Mouse (Mus musculus): Measurements from ENCODE around the gene Ezh1. TPM values are rescaled to one million over a fixed set of nuclear protein-coding genes. Genes with fewer than 3 reads are reported as not detected.

Gene Ezh1
- polyA plus RNA-seq, 1 experiment from 2014 or later, result 14.8 TPM

GRCm38 (mm10) chr11:101167211-101167962 lies 58.9 kb downstream of the Ezh1 start:
- H3K27me3 ChIP-seq (replicated peaks; ENCODE audit: control insufficient read depth, insufficient read depth, low read length), result peaks cover 78% of the 10 kb centered on the region

GRCm38 (mm10) chr11:101166357-101166756 lies 59.9 kb downstream of the Ezh1 start:
- Histone ChIP-seq H3K9me3 (ENCODE audit: control insufficient read depth, low read length) (no peaks in the 10 kb centered on the region), H3K36me3 (ENCODE audit: control insufficient read depth, insufficient read depth, low read length) (peaks cover 63% of the 10 kb centered on the region), H3K4me2 (ENCODE audit: low read depth, low read length) (no peak overlapping the region), H3K9ac (ENCODE audit: low read depth, low read length) (no peak overlapping the region), H3K4me3 (ENCODE audit: low read depth, low read length) (no peak overlapping the region), H3K4me1 (ENCODE audit: control insufficient read depth, insufficient read depth, low read length) (peaks cover 18% of the 10 kb centered on the region), H3K27me3 (replicated peaks; ENCODE audit: control insufficient read depth, insufficient read depth, low read length) (peaks cover 78% of the 10 kb centered on the region), H3K27ac (replicated peaks; ENCODE audit: low read depth, low read length) (no peak overlapping the region)
- WGBS, result 53% methylated on average over 14 of the region's 14 CpGs
- ATAC-seq (ENCODE audit: low read depth) (no peak), DNase-seq (ENCODE audit: low spot score) (no peak)

More at GRCm38 (mm10) chr11:101167211-101167962, 58.9 kb downstream of the Ezh1 start:
- no peak overlapping the region for H3K4me3 ChIP-seq (ENCODE audit: low read depth, low read length)
- no peak for DNase-seq (ENCODE audit: low spot score)
- peaks cover 21% of the 10 kb centered on the region for H3K4me1 ChIP-seq (ENCODE audit: control insufficient read depth, insufficient read depth, low read length)
- H3K9ac ChIP-seq (ENCODE audit: low read depth, low read length), result no peak overlapping the region
- H3K36me3 ChIP-seq (ENCODE audit: control insufficient read depth, insufficient read depth, low read length), result peaks cover 55% of the 10 kb centered on the region
- H3K27ac ChIP-seq (replicated peaks; ENCODE audit: low read depth, low read length), result no peak overlapping the region
- no peak for ATAC-seq (ENCODE audit: low read depth)
- 66% methylated on average over 19 of the region's 19 CpGs for WGBS
- H3K4me2 ChIP-seq (ENCODE audit: low read depth, low read length), result no peak overlapping the region
- H3K9me3 ChIP-seq (ENCODE audit: control insufficient read depth, low read length), result no peaks in the 10 kb centered on the region

DNA sequence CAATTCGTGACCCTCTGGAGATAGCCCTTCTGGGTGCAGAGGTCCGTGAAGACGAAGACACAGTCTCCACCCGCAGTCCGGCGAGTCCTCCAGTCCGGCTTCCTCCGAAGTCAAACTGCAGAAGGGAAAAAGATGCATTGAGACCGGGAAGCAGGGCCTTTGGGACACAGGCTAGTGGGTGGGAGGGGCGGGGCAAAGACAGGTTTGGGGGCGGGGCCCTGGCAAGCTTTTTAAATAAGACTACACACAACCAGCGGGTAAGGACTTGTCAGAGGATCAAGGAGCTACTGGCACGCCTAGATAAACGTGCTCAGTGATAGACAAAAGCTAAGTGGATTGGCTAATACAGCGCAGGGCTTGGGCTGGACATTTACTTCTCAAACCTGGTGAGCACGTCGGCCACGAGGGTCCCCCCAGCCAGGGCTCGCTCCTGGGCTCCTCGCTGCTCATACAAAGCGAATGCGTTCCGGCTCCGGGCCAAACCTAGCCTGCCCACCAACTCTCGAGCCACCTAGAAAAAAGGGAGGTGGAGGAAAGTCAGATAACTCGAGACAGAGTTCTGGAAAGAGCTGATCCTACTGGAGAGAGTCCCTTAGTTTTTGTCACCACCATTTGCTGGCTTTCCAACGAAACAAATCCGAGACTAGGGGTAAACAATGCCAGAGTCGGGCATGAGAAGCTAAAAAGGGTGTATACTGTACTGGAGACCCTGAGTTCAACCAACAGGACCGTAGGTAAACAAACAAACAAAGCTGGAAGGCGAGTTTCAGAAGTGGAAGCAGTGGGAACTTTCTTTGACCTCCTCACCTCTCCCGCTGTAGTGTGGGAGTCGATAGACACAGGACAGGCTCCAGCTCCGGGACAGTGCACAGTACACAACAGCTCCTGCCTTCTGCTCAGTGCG lies 61.3 kb downstream of the Ezh1 start:
- Histone ChIP-seq H3K27ac (replicated peaks; ENCODE audit: low read depth, low read length) (no peak overlapping the region), H3K9ac (ENCODE audit: low read depth, low read length) (no peak overlapping the region), H3K27me3 (replicated peaks; ENCODE audit: control insufficient read depth, insufficient read depth, low read length) (peaks cover 74% of the 10 kb centered on the region), H3K36me3 (ENCODE audit: control insufficient read depth, insufficient read depth, low read length) (peaks cover 66% of the 10 kb centered on the region), H3K4me2 (ENCODE audit: low read depth, low read length) (peak overlapping the region; percentile 63), H3K4me1 (ENCODE audit: control insufficient read depth, insufficient read depth, low read length) (peaks cover 18% of the 10 kb centered on the region), H3K4me3 (ENCODE audit: low read depth, low read length) (peak overlapping the region; percentile 39; the same call in 1 of the 2 replicates), H3K9me3 (ENCODE audit: control insufficient read depth, low read length) (no peaks in the 10 kb centered on the region)
- DNase-seq (ENCODE audit: low spot score), result peak; percentile 80
- WGBS, result 27% methylated on average over 35 of the region's 35 CpGs
- peak; percentile 60; the same call in 1 of the 2 replicates for ATAC-seq (ENCODE audit: low read depth)

GRCm38 (mm10) chr11:101164351-101164665 lies 62.0 kb downstream of the Ezh1 start:
- peak overlapping the region; percentile 55 for H3K9ac ChIP-seq (ENCODE audit: low read depth, low read length)
- no peak for ATAC-seq (ENCODE audit: low read depth)
- H3K36me3 ChIP-seq (ENCODE audit: control insufficient read depth, insufficient read depth, low read length), result peaks cover 66% of the 10 kb centered on the region
- H3K27ac ChIP-seq (replicated peaks; ENCODE audit: low read depth, low read length), result no peak overlapping the region
- H3K9me3 ChIP-seq (ENCODE audit: control insufficient read depth, low read length), result no peaks in the 10 kb centered on the region
- H3K4me2 ChIP-seq (ENCODE audit: low read depth, low read length), result peak overlapping the region; percentile 63
- H3K4me3 ChIP-seq (ENCODE audit: low read depth, low read length), result peak overlapping the region; percentile 39
- DNase-seq (ENCODE audit: low spot score), result no peak
- H3K27me3 ChIP-seq (replicated peaks; ENCODE audit: control insufficient read depth, insufficient read depth, low read length), result peaks cover 68% of the 10 kb centered on the region
- peaks cover 14% of the 10 kb centered on the region for H3K4me1 ChIP-seq (ENCODE audit: control insufficient read depth, insufficient read depth, low read length)
- 11% methylated on average over 20 of the region's 21 CpGs for WGBS

GRCm38 (mm10) chr11:101163476-101164350 lies 62.5 kb downstream of the Ezh1 start:
- Histone ChIP-seq H3K27ac (replicated peaks; ENCODE audit: low read depth, low read length) (no peak overlapping the region), H3K9me3 (ENCODE audit: control insufficient read depth, low read length) (no peaks in the 10 kb centered on the region), H3K27me3 (replicated peaks; ENCODE audit: control insufficient read depth, insufficient read depth, low read length) (peaks cover 62% of the 10 kb centered on the region), H3K4me2 (ENCODE audit: low read depth, low read length) (peak overlapping the region; percentile 63), H3K36me3 (ENCODE audit: control insufficient read depth, insufficient read depth, low read length) (peaks cover 66% of the 10 kb centered on the region), H3K4me3 (ENCODE audit: low read depth, low read length) (peak overlapping the region; percentile 39), H3K9ac (ENCODE audit: low read depth, low read length) (peak overlapping the region; percentile 55), H3K4me1 (ENCODE audit: control insufficient read depth, insufficient read depth, low read length) (peaks cover 8% of the 10 kb centered on the region)
- ATAC-seq (ENCODE audit: low read depth) (no peak), DNase-seq (ENCODE audit: low spot score) (no peak)
- 20% methylated on average over 42 of the region's 49 CpGs for WGBS

DNA sequence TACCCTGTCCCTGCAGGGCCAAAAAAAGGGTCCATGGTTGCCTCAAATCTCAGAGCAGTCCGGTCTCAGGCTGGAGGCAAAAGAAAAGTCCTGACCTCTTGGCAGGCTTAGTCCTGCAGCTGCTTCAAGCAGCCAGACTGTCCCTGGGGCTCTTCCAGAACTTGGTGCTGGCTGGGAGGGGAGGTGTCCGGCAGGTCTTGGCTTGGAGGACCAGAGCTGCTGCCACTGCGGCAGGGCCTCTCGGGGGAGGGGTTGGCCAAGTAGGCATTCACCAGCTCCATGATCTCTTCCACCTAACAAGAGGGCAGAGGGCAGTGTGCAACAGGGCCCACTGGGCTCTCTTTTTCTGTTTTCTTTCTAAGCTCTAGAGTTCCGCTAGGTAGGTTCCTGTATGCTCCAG lies 63.5 kb downstream of the Ezh1 start:
- WGBS, result 74% methylated on average over 5 of the region's 5 CpGs
- peaks cover 6% of the 10 kb centered on the region; the same call in 1 of the 2 replicates for H3K4me1 ChIP-seq (ENCODE audit: control insufficient read depth, insufficient read depth, low read length)
- peaks cover 52% of the 10 kb centered on the region for H3K27me3 ChIP-seq (replicated peaks; ENCODE audit: control insufficient read depth, insufficient read depth, low read length)
- no peak overlapping the region for H3K9ac ChIP-seq (ENCODE audit: low read depth, low read length)
- peaks cover 64% of the 10 kb centered on the region for H3K36me3 ChIP-seq (ENCODE audit: control insufficient read depth, insufficient read depth, low read length)
- H3K27ac ChIP-seq (replicated peaks; ENCODE audit: low read depth, low read length), result no peak overlapping the region
- no peak overlapping the region for H3K4me3 ChIP-seq (ENCODE audit: low read depth, low read length)
- DNase-seq (ENCODE audit: low spot score) (no peak), ATAC-seq (ENCODE audit: low read depth) (no peak)
- H3K9me3 ChIP-seq (ENCODE audit: control insufficient read depth, low read length), result no peaks in the 10 kb centered on the region
- no peak overlapping the region for H3K4me2 ChIP-seq (ENCODE audit: low read depth, low read length)

DNA sequence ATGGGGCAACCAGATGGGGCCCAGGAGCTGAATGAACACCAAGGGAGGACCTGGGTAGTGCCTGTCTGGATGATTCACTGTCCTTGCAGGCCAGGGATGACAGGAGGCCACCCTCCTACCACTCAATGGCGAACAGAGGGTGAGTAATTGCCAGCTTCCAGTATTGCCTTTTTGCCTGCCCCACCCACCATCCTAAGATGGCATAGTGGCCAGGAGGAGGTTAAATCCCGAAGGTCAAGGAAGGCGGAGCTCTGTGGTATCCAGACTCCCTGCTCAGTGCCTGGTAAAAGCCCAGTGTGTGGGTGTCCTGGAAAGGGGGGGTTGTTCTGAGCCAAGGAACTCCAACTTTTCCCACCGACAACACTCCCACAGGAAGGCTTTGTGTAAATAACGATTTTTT lies 64.0 kb downstream of the Ezh1 start:
- Histone ChIP-seq H3K36me3 (ENCODE audit: control insufficient read depth, insufficient read depth, low read length) (peaks cover 59% of the 10 kb centered on the region), H3K9me3 (ENCODE audit: control insufficient read depth, low read length) (no peaks in the 10 kb centered on the region), H3K4me2 (ENCODE audit: low read depth, low read length) (no peak overlapping the region), H3K27me3 (replicated peaks; ENCODE audit: control insufficient read depth, insufficient read depth, low read length) (peaks cover 47% of the 10 kb centered on the region), H3K9ac (ENCODE audit: low read depth, low read length) (no peak overlapping the region), H3K4me1 (ENCODE audit: control insufficient read depth, insufficient read depth, low read length) (peaks cover 6% of the 10 kb centered on the region; the same call in 1 of the 2 replicates), H3K4me3 (ENCODE audit: low read depth, low read length) (no peak overlapping the region), H3K27ac (replicated peaks; ENCODE audit: low read depth, low read length) (no peak overlapping the region)
- ATAC-seq (ENCODE audit: low read depth) (no peak), DNase-seq (ENCODE audit: low spot score) (no peak)
- WGBS, result 61% methylated on average over 5 of the region's 5 CpGs

DNA sequence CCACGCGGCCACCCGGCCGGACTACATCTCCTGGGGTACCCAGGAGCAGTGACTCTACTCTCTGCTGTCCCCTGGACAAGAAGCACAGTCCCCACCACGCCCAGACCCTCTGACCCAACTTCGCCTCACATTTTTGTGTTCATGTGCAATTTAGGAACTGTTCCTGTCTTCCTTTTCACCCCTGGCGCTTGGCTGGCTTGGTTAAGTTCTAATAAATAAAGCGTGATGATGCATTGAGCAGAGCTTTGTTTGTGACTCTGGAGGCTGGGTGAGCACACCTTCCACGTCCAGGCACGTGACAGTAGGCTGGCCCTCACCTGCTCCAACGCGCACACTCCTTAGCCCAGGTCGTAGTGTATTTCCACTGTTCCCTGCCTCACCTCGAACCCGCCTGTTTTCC lies 64.7 kb downstream of the Ezh1 start:
- ATAC-seq (ENCODE audit: low read depth), result no peak
- no peak overlapping the region for H3K4me2 ChIP-seq (ENCODE audit: low read depth, low read length)
- no peak overlapping the region for H3K4me3 ChIP-seq (ENCODE audit: low read depth, low read length)
- no peak for DNase-seq (ENCODE audit: low spot score)
- H3K36me3 ChIP-seq (ENCODE audit: control insufficient read depth, insufficient read depth, low read length), result peaks cover 52% of the 10 kb centered on the region
- H3K9ac ChIP-seq (ENCODE audit: low read depth, low read length), result no peak overlapping the region
- no peaks in the 10 kb centered on the region for H3K9me3 ChIP-seq (ENCODE audit: control insufficient read depth, low read length)
- peaks cover 6% of the 10 kb centered on the region; the same call in 1 of the 2 replicates for H3K4me1 ChIP-seq (ENCODE audit: control insufficient read depth, insufficient read depth, low read length)
- WGBS, result 88% methylated on average over 15 of the region's 15 CpGs
- peaks cover 40% of the 10 kb centered on the region for H3K27me3 ChIP-seq (replicated peaks; ENCODE audit: control insufficient read depth, insufficient read depth, low read length)
- H3K27ac ChIP-seq (replicated peaks; ENCODE audit: low read depth, low read length), result no peak overlapping the region
